ENCODE assay signal across 26 mouse cellular contexts in the genomic region with DNA sequence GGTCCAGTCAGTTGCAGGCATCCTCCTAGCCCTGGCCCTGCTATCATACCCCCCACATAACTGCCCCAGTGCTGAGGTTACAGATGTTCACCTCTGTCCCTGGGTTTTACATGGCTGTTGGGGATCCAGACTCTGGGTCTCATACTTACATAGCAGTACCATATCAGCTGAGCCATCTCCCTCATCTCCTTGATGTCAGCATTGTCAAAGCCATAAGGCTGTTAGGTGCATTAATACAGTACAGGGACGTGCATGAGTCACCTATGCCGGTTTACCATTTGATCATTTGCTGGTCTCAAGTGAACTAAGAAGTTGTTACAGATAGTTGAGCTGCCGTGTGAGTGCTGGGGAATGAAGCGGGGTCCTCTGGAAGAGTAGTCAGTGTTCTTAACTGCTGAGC.
"Had no signal": no experiment of that assay in that cellular context is flagged by ENCODE, and none has a peak within 500 bp of the region (broad histone marks: within the 10 kb centered on the region; RNA-seq: fewer than 3 reads in every experiment).

No protein-coding gene starts in this region.

- H3K4me3 ChIP-seq: heart, adult 2 months; heart, embryonic 13.5 days; heart, embryonic 15.5 days; hindbrain, embryonic 10.5 days; hindbrain, embryonic 12.5 days; kidney, embryonic 15.5 days; left cerebral cortex, adult 2 months; limb, embryonic 10.5 days; limb, embryonic 12.5 days; liver, embryonic 13.5 days; liver, embryonic 15.5 days had no signal

- H3K36me3 ChIP-seq: hindbrain, embryonic 10.5 days; hindbrain, embryonic 12.5 days; kidney, embryonic 15.5 days; limb, embryonic 10.5 days had no signal

- H3K9ac ChIP-seq: heart, embryonic 13.5 days; heart, embryonic 15.5 days; hindbrain, embryonic 12.5 days; hindbrain, embryonic 14.5 days; kidney, embryonic 15.5 days; limb, embryonic 12.5 days; liver, embryonic 13.5 days; liver, embryonic 15.5 days had no signal

- H3K9me3 ChIP-seq: heart, embryonic 15.5 days; hindbrain, embryonic 10.5 days; hindbrain, embryonic 12.5 days; kidney, embryonic 15.5 days; limb, embryonic 10.5 days; limb, embryonic 12.5 days; liver, embryonic 13.5 days; liver, embryonic 15.5 days had no signal

- H3K27me3 ChIP-seq: heart, embryonic 13.5 days; heart, embryonic 15.5 days; hindbrain, embryonic 12.5 days; kidney, embryonic 15.5 days; limb, embryonic 12.5 days; liver, embryonic 13.5 days; liver, embryonic 15.5 days had no signal

- ATAC-seq: hindbrain, embryonic 16.5 days; intestine, embryonic 16.5 days had no signal

- DNase-seq: gastrocnemius, postnatal 14 days; heart, adult 2 months; heart, postnatal 14 days; heart, postnatal 4 days; kidney, adult 11 months; kidney, adult 2 months; kidney, adult 9 months; kidney, postnatal 14 days; kidney, postnatal 36 days; liver; liver, embryonic 13.5 days had no signal

- H3K27ac ChIP-seq: heart, adult 2 months; heart, embryonic 13.5 days; heart, embryonic 15.5 days; hindbrain, embryonic 10.5 days; hindbrain, embryonic 12.5 days; hindbrain, embryonic 14.5 days; kidney, embryonic 15.5 days; kidney, postnatal 0 days; left cerebral cortex, adult 2 months; limb, embryonic 10.5 days; limb, embryonic 12.5 days; liver, embryonic 13.5 days; liver, embryonic 15.5 days had no signal

- H3K4me2 ChIP-seq: heart, embryonic 11.5 days; heart, embryonic 13.5 days; heart, embryonic 15.5 days; hindbrain, embryonic 12.5 days; hindbrain, embryonic 14.5 days; kidney, embryonic 15.5 days; limb, embryonic 12.5 days; liver, embryonic 11.5 days; liver, embryonic 13.5 days; liver, embryonic 15.5 days had no signal
